Mouse (Mus musculus) intestine, postnatal 0 days (tissue): ENCODE measurements around the gene Bcam. TPM values are rescaled to one million over a fixed set of nuclear protein-coding genes. Genes with fewer than 3 reads are reported as not detected.

Experiments used
- ATAC-seq: fragments of 200-750 bp; cut with Nextera tagmentation; 2 replicates; pipeline ENCODE4 v1.8.0; 2017; ENCODE audit warnings: mild to moderate bottlenecking, moderate TSS enrichment, moderate library complexity
- H3K27ac ChIP-seq: fragments of 300-500 bp; sonication (generic); 2 replicates; pipeline ENCODE4 v1.5.1; 2014; ENCODE audit warnings: mild to moderate bottlenecking, low read depth, low read length, moderate library complexity
- H3K27me3 ChIP-seq: fragments of 300-500 bp; sonication (generic); replicated peaks from 2 replicates; pipeline ENCODE4 v1.6.1; 2014; ENCODE audit warnings: low read length, mixed read lengths; ENCODE audit not compliant: control insufficient read depth, insufficient read depth
- H3K36me3 ChIP-seq: fragments of 300-500 bp; sonication (generic); 2 replicates; pipeline ENCODE4 v1.6.1; 2014; ENCODE audit warnings: mild to moderate bottlenecking, moderate library complexity; ENCODE audit not compliant: control insufficient read depth, insufficient read depth
- H3K4me1 ChIP-seq: fragments of 300-500 bp; sonication (generic); replicated peaks from 2 replicates; pipeline ENCODE4 v1.6.1; 2014; ENCODE audit warnings: antibody characterized with exemption, low read length, mixed read lengths; ENCODE audit not compliant: control insufficient read depth, insufficient read depth
- H3K4me2 ChIP-seq: fragments of 300-500 bp; sonication (generic); replicated peaks from 2 replicates; pipeline ENCODE4 v1.6.1; 2014; ENCODE audit warnings: low read depth, mild to moderate bottlenecking, moderate library complexity
- H3K4me3 ChIP-seq: fragments of 300-500 bp; sonication (generic); 2 replicates; pipeline ENCODE4 v1.5.1; 2014; ENCODE audit warnings: low read depth, low read length
- H3K9ac ChIP-seq: fragments of 300-500 bp; sonication (generic); 2 replicates; pipeline ENCODE4 v1.6.1; 2014; ENCODE audit warnings: mild to moderate bottlenecking, low read depth, low read length
- H3K9me3 ChIP-seq: fragments of 300-500 bp; sonication (generic); 2 replicates; pipeline ENCODE4 v1.6.1; 2016; ENCODE audit warnings: mixed run types; ENCODE audit not compliant: control insufficient read depth
- CTCF ChIP-seq: sonication (generic); IDR thresholded peaks from 2 replicates; pipeline ENCODE4 v1.5.1; 2016; ENCODE audit warnings: low read depth, mild to moderate bottlenecking, control low read depth, antibody characterized with exemption, moderate library complexity
- WGBS: fragments of 180-500 bp; shearing (Covaris S2); extraction: QIAGEN DNeasy Blood & Tissue Kit; methylation state at CpG from one replicate; pipeline ENCODE4 v1.1.7; 2014; 5-methylcytosine and 5-hydroxymethylcytosine counted together
- polyA plus RNA-seq: library from polyadenylated mRNA; unstranded; fragments of >200 nt; fragmentation: Nextera tagmentation; extraction: Ambion mirVana; gene quantifications from 2 replicates; pipeline ENCODE4 v1.2.1, GENCODE M21; 2015

Bcam gene
- polyA plus RNA-seq, 1 experiment from 2014 or later = 36.2 TPM

DNA sequence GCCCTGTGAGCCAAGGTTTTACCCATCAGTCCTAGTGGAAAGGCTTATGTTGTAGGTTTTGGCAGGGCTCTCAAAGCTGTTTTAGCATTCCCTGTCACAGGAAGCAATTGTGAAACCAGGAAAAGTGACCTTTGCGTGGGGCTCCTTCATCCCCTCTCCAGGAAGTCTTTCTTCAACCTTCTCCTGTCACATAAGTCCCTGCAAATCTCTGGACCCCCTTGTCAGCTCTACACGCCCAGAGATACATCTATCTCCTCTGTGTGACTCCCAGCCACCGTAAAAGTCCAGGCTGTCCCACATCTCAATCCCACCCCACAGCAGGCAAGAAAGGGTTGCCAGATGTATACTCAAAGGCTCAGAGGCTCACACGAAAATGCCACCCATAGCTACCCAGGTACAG is 866 bp upstream of the Bcam start:
- no peak overlapping the region for H3K9ac ChIP-seq
- no peaks in the 10 kb centered on the region for H3K36me3 ChIP-seq
- no peak overlapping the region for H3K4me2 ChIP-seq
- H3K9me3 ChIP-seq = no peaks in the 10 kb centered on the region
- ATAC-seq = no peak
- H3K27me3 ChIP-seq = no peaks in the 10 kb centered on the region
- no peak for TF ChIP-seq CTCF
- H3K4me1 ChIP-seq = no peaks in the 10 kb centered on the region
- 60% methylated on average over 4 of the region's 4 CpGs for WGBS
- no peak overlapping the region for H3K4me3 ChIP-seq
- no peak overlapping the region for H3K27ac ChIP-seq

DNA sequence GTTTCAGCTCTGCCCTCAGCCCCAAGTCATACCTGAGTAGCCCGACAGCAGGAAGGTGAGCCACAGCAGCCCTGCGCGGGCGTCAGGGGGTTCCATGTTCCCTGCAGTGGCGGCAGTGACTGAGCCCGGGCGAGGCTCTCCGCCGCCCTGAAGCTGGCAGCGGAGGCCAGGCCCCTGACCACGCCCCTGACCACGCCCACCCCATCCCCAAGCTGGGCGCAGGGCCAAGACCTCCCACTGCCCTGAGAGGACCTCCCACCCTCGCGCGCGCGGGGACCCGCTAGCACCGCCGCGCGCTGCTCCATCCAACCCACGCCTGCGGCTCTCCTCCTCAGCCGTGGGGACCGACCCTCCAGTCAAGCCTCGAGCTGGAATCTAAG is 451 bp downstream of the Bcam start:
- Histone ChIP-seq H3K9ac (peak overlapping the region; percentile 51), H3K4me1 (no peaks in the 10 kb centered on the region), H3K36me3 (no peaks in the 10 kb centered on the region), H3K4me2 (peak overlapping the region; percentile 84), H3K27me3 (no peaks in the 10 kb centered on the region), H3K27ac (no peak overlapping the region), H3K9me3 (no peaks in the 10 kb centered on the region), H3K4me3 (peak overlapping the region; percentile 46)
- WGBS = under 1% methylated on average over 28 of the region's 28 CpGs
- TF ChIP-seq CTCF = no peak
- ATAC-seq = peak; percentile 62

GRCm38 (mm10) chr7:19769434-19770374 is 1.1 kb downstream of the Bcam start:
- peak overlapping the region; percentile 84 for H3K4me2 ChIP-seq
- H3K9ac ChIP-seq = peak overlapping the region; percentile 51
- H3K9me3 ChIP-seq = no peaks in the 10 kb centered on the region
- ATAC-seq = no peak; the same call in 1 of the 2 replicates
- WGBS = 13% methylated on average over 16 of the region's 16 CpGs
- no peaks in the 10 kb centered on the region for H3K4me1 ChIP-seq
- no peaks in the 10 kb centered on the region for H3K27me3 ChIP-seq
- peak overlapping the region; percentile 46 for H3K4me3 ChIP-seq
- no peak overlapping the region for H3K27ac ChIP-seq
- H3K36me3 ChIP-seq = no peaks in the 10 kb centered on the region
- no peak for TF ChIP-seq CTCF

GRCm38 (mm10) chr7:19769001-19769400 is 1.8 kb downstream of the Bcam start:
- H3K4me3 ChIP-seq = no peak overlapping the region
- no peak for ATAC-seq
- 26% methylated on average over 4 of the region's 4 CpGs for WGBS
- H3K4me1 ChIP-seq = no peaks in the 10 kb centered on the region
- no peak overlapping the region for H3K27ac ChIP-seq
- peaks cover 5% of the 10 kb centered on the region; the same call in 1 of the 2 replicates for H3K36me3 ChIP-seq
- TF ChIP-seq CTCF = no peak
- no peak overlapping the region for H3K9ac ChIP-seq
- H3K27me3 ChIP-seq = no peaks in the 10 kb centered on the region
- H3K4me2 ChIP-seq = peak overlapping the region; percentile 84
- H3K9me3 ChIP-seq = no peaks in the 10 kb centered on the region

- ATAC-seq = no peak
- peaks cover 5% of the 10 kb centered on the region; the same call in 1 of the 2 replicates for H3K36me3 ChIP-seq
- H3K27ac ChIP-seq = no peak overlapping the region
- H3K4me3 ChIP-seq = no peak overlapping the region
- no peaks in the 10 kb centered on the region for H3K4me1 ChIP-seq
- no peak overlapping the region for H3K4me2 ChIP-seq
- no peaks in the 10 kb centered on the region for H3K9me3 ChIP-seq
- WGBS = 77% methylated on average over 14 of the region's 14 CpGs
- TF ChIP-seq CTCF = no peak
- H3K9ac ChIP-seq = no peak overlapping the region
- no peaks in the 10 kb centered on the region for H3K27me3 ChIP-seq
Measured at GRCm38 (mm10) chr7:19768251-19768650, 2.6 kb downstream of the Bcam start.

- WGBS = 84% methylated on average over 8 of the region's 9 CpGs
- Histone ChIP-seq H3K4me1 (no peaks in the 10 kb centered on the region), H3K36me3 (peaks cover 10% of the 10 kb centered on the region; the same call in 1 of the 2 replicates), H3K4me2 (no peak overlapping the region), H3K9me3 (no peaks in the 10 kb centered on the region), H3K27ac (no peak overlapping the region), H3K9ac (no peak overlapping the region), H3K27me3 (no peaks in the 10 kb centered on the region), H3K4me3 (no peak overlapping the region)
- TF ChIP-seq CTCF = no peak
- no peak for ATAC-seq
Measured at GRCm38 (mm10) chr7:19764581-19764980, 6.2 kb downstream of the Bcam start.
